Comparison of ENCODE assay signal across 14 mouse cellular contexts in the genomic region with DNA sequence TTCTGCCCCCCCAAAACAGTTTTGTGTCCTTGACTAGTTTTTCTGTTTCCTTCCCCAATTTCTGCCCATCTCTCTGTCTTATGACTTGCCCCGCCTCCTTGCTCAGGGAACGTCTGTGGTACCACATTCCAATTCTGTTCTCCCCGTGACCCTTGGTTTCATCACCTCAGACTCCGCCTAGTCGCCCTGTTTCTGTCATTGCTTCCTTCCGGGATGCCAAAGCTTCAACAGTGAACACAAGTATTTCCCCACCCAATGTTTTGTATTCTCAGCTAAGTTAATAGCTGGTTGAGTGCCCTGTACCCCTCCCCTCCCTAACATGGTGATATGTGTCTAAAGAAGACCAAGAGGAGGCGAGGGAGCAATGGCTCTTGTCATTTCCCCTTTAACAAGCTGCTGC.
DNase-seq lines count a peak whose midpoint lies in the region; ATAC-seq and TF ChIP-seq lines count a peak whose summit lies in the region.
"Had no signal": no experiment of that assay in that cellular context is flagged by ENCODE, and none has a peak within 500 bp of the region (broad histone marks: within the 10 kb centered on the region; RNA-seq: fewer than 3 reads in every experiment).

No protein-coding gene starts in this region.

- in situ Hi-C loops in ES-E14 (cut with MboI; ENCODE audit: low sequenced_read_pairs in 2 of 2, unreplicated experiment in 2 of 2), result no loop called here

- peaks cover 8% of the 10 kb centered on the region for H3K36me3 ChIP-seq in heart, adult 2 months (ENCODE audit: control insufficient read depth, insufficient read depth, low read length)
- no peaks in the 10 kb centered on the region for H3K36me3 ChIP-seq in ES-E14 (ENCODE audit: control insufficient read depth, insufficient read depth, low read length, poor library complexity, severe bottlenecking)
- no peaks in the 10 kb centered on the region for H3K36me3 ChIP-seq in hindbrain, embryonic 12.5 days
- H3K36me3 ChIP-seq: heart, embryonic 15.5 days; hindbrain, embryonic 15.5 days; neural tube, embryonic 13.5 days had no signal

- H3K4me3 ChIP-seq in heart, adult 2 months, result no peak overlapping the region
- H3K4me3 ChIP-seq in ES-E14 (ENCODE audit: insufficient read depth in 1 of 2, low read depth in 1 of 2, low read length in 2 of 2, poor library complexity in 1 of 2, severe bottlenecking in 1 of 2), result no peak overlapping the region
- H3K4me3 ChIP-seq in hindbrain, embryonic 12.5 days, result no peak overlapping the region
- H3K4me3 ChIP-seq: heart, embryonic 15.5 days; hindbrain, embryonic 15.5 days; neural tube, embryonic 13.5 days had no signal

- TF ChIP-seq EP300 in heart, adult 2 months (IDR thresholded peaks at IDR 0.05; ENCODE audit: insufficient read depth, low read depth, low read length), result no peak

- no peak overlapping the region for H3K4me2 ChIP-seq in hindbrain, embryonic 12.5 days (replicated peaks)
- H3K4me2 ChIP-seq: heart, embryonic 15.5 days; hindbrain, embryonic 15.5 days; neural tube, embryonic 13.5 days had no signal

- DNase-seq in heart, adult 2 months, result peak in 1 of 2 experiments; percentile 26
- DNase-seq in heart, postnatal 14 days, result no peak
- DNase-seq in ES-E14 (ENCODE audit: low read depth, low spot score), result peak; percentile 20
- peak; percentile 28 for DNase-seq in kidney, postnatal 10 days
- DNase-seq in left cerebral cortex, postnatal 4 days, result no peak
- DNase-seq in gastrocnemius, postnatal 36 days, result no peak
- DNase-seq: gastrocnemius, postnatal 14 days; midbrain, embryonic 14.5 days had no signal

- WGBS in heart, adult 2 months, result 51% methylated on average over 7 of the region's 7 CpGs
- 75% methylated on average over 7 of the region's 7 CpGs for WGBS in hindbrain, embryonic 12.5 days

- H3K4me1 ChIP-seq in heart, adult 2 months (ENCODE audit: control insufficient read depth, insufficient read depth, low read length), result peaks cover 34% of the 10 kb centered on the region
- H3K4me1 ChIP-seq in ES-E14 (ENCODE audit: control insufficient read depth in 2 of 2, insufficient read depth in 2 of 2, low read length in 2 of 2, poor library complexity in 1 of 2), result peaks cover 0 to 2% of the 10 kb centered on the region in 2 experiments; a peak in 1 of 4 replicates
- H3K4me1 ChIP-seq in hindbrain, embryonic 12.5 days, result peaks cover 12% of the 10 kb centered on the region

- peak overlapping the region; percentile 54 for H3K27ac ChIP-seq in heart, adult 2 months
- no peak overlapping the region for H3K27ac ChIP-seq in ES-E14 (ENCODE audit: insufficient read depth, low read depth, low read length, poor library complexity, severe bottlenecking)
- H3K27ac ChIP-seq in hindbrain, embryonic 12.5 days, result no peak overlapping the region
- H3K27ac ChIP-seq: heart, embryonic 15.5 days; hindbrain, embryonic 15.5 days; neural tube, embryonic 13.5 days had no signal

- TF ChIP-seq CTCF in heart, adult 2 months (IDR thresholded peaks at IDR 0.05), result no peak

- H3K27me3 ChIP-seq in heart, adult 2 months (ENCODE audit: control insufficient read depth, insufficient read depth, low read length), result no peaks in the 10 kb centered on the region
- H3K27me3 ChIP-seq in hindbrain, embryonic 12.5 days, result no peaks in the 10 kb centered on the region
- H3K27me3 ChIP-seq: heart, embryonic 15.5 days; hindbrain, embryonic 15.5 days; neural tube, embryonic 13.5 days had no signal

- no peaks in the 10 kb centered on the region for H3K9me3 ChIP-seq in ES-E14 (ENCODE audit: control insufficient read depth, insufficient read depth, low read depth, low read length)
- no peaks in the 10 kb centered on the region for H3K9me3 ChIP-seq in hindbrain, embryonic 12.5 days (replicated peaks)
- H3K9me3 ChIP-seq: heart, embryonic 15.5 days; hindbrain, embryonic 15.5 days; neural tube, embryonic 13.5 days had no signal

- H3K9ac ChIP-seq in heart, adult 2 months (ENCODE audit: low read depth, low read length), result no peak overlapping the region
- no peak overlapping the region for H3K9ac ChIP-seq in ES-E14 (ENCODE audit: insufficient read depth, low read depth, low read length, poor library complexity, severe bottlenecking)
- H3K9ac ChIP-seq in hindbrain, embryonic 12.5 days, result no peak overlapping the region
- H3K9ac ChIP-seq: heart, embryonic 15.5 days; hindbrain, embryonic 15.5 days; neural tube, embryonic 13.5 days had no signal

- peak; percentile 74 for ATAC-seq in megakaryocyte, adult 5-6 weeks (ENCODE audit: poor library complexity, severe bottlenecking)
- no peak for ATAC-seq in hindbrain, embryonic 12.5 days (ENCODE audit: low FRiP score)
- ATAC-seq: forebrain, embryonic 14.5 days had no signal

- peaks cover 5% of the 10 kb centered on the region; the same call in 1 of the 2 replicates for H3K79me2 ChIP-seq in heart, adult 2 months (replicated peaks; ENCODE audit: control insufficient read depth, insufficient read depth, low read length)

- TF ChIP-seq POLR2A in heart, adult 2 months (IDR thresholded peaks at IDR 0.05; ENCODE audit: insufficient read depth, low read depth, low read length), result no peak

- intact Hi-C loops in heart, adult 2 months (cut with DNase I), result loop anchor here (5.0 kb wide), 1 partner anchor 35 kb away; no protein-coding TSS in a partner anchor
- intact Hi-C loops in heart, postnatal 14 days (cut with DNase I), result no loop called here
- intact Hi-C loops in left cerebral cortex, postnatal 4 days (cut with DNase I), result no loop called here
- intact Hi-C loops in gastrocnemius, postnatal 36 days (cut with DNase I), result no loop called here

TF ChIP-seq in ES-E14, 5 proteins besides CTCF, POLR2A, EP300 and RAD21:
- no peak for TF ChIP-seq MAFK (IDR thresholded peaks at IDR 0.05; ENCODE audit: insufficient read depth, low read depth, low read length)
- no peak for TF ChIP-seq ZNF384 (IDR thresholded peaks at IDR 0.05; ENCODE audit: low read depth, low read length)
- TF ChIP-seq CHD2 (IDR thresholded peaks at IDR 0.05; ENCODE audit: low read depth, low read length), result no peak
- no peak for TF ChIP-seq ZC3H11A (IDR thresholded peaks at IDR 0.05; ENCODE audit: borderline replicate concordance, low read depth, low read length)
- TF ChIP-seq HCFC1 (IDR thresholded peaks at IDR 0.05; ENCODE audit: borderline replicate concordance, insufficient read depth, low read length), result no peak
TF ChIP-seq in ES-E14: peak in this region for 0.

Comparison
In these comparisons a context has a peak if more than half of its experiments do, and no peak if none do; other contexts are left out.
1. DNase-seq: peak in ES-E14 (single experiment) and kidney, postnatal 10 days (single experiment); none in heart, postnatal 14 days (0 of 2), left cerebral cortex, postnatal 4 days (single experiment) and gastrocnemius, postnatal 36 days (0 of 2).